Mouse (Mus musculus) stomach, postnatal 0 days (tissue): ENCODE data around the gene Prkca.

Source experiments
- CTCF ChIP-seq: IDR thresholded peaks from 2 replicates; pipeline ENCODE4 v1.5.1; 2016; ENCODE audit warnings: antibody characterized with exemption, low read depth, mild to moderate bottlenecking, moderate library complexity
- EP300 ChIP-seq: optimal IDR thresholded peaks from 2 replicates; pipeline ENCODE3; 2016; ENCODE audit warnings: antibody characterized with exemption

- TF ChIP-seq EP300 (no peak), CTCF (no peak)
Observed at GRCm38 (mm10) chr11:107898698-107899097, 445.0 kb downstream of the Prkca start.
